Mouse (Mus musculus) urinary bladder, adult 18-20 months (tissue): ENCODE measurements around the gene Zc3h14.

Source experiments
- DNase-seq, 2 experiments: peaks; one replicate each; pipeline ENCODE4 v3.0.0; 2022; ENCODE audit warnings: low spot score in 2 of 2, mixed read lengths in 2 of 2

Gene Zc3h14

DNA sequence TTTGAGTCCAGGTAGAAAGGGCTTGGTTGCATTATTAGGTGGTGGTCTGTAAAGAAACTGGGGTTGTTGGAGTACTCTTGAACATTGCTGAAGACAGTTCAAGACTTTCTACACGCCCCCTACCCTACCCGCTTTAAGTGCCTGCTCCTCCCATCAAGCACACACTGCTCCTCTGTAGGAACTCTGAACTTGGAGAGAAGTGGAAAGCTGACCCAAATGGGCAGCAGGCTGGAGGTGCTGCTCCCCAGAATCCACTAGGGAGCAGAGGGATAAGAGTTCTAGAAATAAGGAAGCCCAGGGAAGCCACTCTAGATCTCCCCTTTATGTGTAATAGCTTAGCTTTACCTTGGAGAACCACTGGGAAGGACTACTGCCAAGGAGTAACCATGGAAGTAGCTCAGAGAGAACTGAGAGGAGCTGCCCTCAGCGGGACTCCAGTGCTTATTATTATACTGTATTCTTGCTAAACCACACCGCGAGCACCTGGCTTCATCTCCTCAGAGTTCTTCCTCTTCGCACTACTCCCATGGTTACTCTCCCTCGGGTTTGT lies 8.9 kb upstream of the Zc3h14 start:
- no peak for DNase-seq

- no peak for DNase-seq
Observed at GRCm38 (mm10) chr12:98741011-98741501, 5.7 kb upstream of the Zc3h14 start.

DNA sequence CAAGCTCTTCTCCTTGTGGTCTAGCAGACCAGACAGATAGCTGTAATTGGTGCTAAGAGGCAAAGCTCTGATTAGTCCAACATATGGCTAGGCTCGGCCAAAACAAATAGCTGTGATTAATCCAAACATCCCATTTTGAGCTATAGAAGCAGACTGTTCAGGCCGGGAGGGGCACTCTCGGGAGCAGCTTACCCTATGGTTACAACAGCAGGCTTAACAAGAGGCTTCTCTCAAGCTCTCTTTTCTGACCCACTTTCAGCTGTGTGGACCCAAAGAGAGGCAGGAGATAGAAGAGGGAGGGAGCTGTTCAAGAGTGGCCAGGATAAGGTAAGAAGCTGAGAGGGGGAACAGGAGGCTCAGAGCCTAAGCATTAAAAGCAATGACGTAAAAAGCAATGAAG lies 1.1 kb upstream of the Zc3h14 start:
- DNase-seq = no peak

DNA sequence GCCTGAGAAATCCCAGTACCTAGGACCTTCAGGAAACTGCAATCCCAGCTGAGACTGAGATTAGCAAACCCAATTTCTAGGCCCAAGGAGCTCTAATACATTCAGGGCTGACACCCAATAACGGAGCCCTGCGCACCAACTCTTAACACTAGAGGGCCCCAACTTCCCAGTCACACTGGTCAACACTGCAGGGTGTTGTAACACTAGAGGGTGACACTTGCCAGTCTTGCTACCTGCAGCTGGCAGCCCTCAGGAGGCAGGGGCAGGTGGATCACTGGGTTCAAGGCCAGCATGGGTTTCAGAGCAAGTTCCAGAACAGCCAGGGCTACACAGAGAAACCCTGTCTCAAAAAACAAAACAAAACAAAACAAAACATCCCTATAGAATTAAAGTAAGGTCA lies 633 bp upstream of the Zc3h14 start:
- DNase-seq = peak in 1 of 2 experiments; percentile 36

DNA sequence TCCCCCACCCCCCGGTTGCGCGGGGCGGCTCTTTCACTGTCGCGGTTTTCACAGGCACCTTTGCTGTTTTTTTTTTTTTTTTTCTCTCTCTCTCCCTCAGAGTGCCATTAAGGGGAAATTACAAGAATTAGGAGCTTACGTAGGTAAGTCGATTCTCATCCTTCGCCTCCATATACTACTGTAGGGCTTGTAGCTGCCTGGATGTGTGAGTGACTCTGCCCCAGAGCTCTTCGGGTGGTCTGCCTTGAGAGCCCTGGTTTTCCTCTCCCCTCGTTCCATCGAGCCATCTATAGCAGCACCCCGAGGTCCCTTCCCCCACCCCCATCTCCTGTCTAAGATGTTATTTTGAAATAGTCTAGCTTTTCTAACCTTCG lies 603 bp downstream of the Zc3h14 start:
- no peak for DNase-seq

GRCm38 (mm10) chr12:98757636-98758035 lies 10.9 kb downstream of the Zc3h14 start:
- no peak for DNase-seq

DNA sequence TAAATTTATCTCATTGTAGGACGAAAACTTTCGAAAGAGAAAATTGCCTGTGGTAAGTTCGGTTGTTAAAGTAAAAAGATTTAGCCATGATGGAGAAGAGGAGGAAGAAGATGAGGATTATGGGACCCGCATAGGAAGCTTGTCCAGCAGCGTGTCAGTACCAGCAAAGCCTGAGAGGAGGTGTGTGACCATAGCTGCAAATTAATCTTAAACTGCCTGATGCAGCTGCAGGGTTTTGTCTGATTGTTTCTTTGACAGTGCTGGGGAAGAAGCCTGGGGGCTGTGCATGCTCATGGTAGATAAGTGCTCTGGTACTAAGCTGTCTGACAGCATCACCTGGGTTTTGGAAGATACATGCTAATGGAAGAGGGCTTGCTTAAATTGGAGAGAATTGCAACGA lies 12.9 kb downstream of the Zc3h14 start:
- DNase-seq = no peak

GRCm38 (mm10) chr12:98766241-98766640 lies 19.5 kb downstream of the Zc3h14 start:
- DNase-seq = no peak

DNA sequence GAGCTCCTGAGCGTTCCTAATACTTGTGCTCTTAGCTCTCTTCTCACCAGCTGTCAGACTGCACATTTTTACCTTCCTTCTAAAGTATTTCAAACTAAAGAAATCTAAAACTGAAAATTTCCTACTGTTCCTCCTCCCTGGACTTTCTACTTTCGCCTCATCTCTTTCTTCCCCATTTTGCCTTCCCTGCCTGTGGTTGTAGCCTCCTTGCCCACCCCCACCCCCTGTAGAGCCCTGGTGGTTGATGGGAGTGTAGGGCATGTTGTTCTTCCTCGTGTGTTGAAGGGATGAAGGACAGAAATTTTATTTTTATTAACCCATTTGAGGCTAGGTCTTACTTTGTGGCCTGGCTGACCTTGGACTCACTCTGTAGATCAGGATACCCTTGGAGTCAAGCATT lies 30.7 kb downstream of the Zc3h14 start:
- DNase-seq = no peak

DNA sequence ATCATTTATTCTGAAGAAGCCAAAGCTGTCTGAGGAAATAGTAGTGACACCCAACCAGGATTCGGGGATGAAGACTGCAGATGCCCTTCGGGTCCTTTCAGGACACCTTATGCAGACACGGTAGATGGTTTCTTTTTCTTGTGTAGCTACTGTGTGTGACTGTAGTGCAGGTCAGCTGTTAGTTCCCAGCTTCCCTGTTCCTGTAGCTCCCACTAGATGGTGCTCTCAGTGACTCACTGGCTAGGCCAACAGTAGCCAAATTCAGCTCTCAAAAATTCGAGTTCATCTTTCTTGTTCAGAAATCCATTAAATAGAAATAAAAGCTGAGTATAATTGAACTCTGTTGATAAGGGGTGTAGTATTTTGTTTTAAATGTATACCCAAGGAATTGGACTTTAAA lies 32.4 kb downstream of the Zc3h14 start:
- no peak for DNase-seq

DNA sequence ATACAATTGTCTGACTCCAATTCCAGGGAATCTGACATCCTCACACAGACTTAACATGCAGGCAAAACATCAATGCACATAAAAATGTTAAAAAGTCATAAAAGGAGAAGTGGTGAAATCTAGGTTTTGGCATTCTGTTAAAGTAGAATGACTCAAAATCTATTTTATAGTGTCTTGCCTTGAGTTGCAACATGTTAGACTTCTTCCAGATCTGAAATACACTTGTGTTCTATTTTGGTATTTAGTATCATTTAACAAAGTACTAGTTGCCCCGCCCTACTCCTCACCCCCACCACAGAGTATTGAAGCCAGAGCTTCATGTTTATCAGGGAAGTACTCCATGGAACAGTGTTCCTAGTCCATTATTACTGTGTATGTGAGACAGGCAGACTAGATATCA lies 37.5 kb downstream of the Zc3h14 start:
- no peak for DNase-seq

DNA sequence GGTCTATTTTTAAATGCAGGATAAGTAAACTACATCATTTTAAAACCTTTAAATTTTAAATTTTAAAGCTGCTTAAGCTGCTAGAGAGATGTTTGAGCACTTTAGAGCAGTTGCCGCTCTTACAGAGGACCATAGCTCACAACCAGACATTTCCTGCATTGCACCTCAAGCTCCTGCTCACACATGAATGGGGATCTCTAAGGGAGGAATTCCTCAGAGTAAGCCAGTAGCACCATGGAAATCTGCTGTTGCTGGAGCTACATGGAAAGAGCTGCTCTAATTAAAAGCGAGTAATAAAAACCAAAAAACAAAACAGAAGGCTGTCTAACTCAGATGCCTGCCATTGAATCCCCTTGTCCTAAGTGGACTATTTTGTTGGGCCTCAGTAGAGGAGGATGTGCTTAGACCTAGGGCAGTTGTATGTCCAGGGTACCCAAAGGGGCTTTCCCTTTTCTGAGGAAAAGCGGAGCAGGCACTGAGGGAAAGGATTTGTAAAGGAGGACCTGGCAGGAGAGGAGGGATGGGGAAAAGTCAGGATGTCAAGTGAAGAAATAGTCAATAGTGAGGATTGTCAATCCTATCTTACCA lies 49.1 kb downstream of the Zc3h14 start:
- DNase-seq = no peak

DNA sequence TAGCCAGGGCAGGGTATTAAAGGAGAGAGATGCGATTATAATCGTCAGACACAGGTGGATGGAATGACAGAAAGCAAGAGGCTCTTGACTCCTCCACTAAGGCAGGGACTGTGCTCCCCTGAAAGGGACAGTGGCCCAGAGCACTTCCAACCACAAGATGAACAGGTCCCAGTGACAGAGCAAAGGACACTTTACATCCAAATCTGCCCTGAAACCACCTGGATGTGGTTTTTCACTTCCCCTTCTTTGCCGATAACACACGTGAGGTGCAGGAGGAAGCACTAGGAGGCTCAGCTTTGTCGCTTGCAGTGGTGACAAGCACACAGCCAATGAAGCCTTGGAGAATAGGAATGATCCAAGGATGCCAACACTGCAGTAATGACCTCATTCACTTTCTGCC lies 53.6 kb downstream of the Zc3h14 start:
- no peak for DNase-seq

GRCm38 (mm10) chr12:98802245-98802644 lies 55.5 kb downstream of the Zc3h14 start:
- DNase-seq = no peak

DNA sequence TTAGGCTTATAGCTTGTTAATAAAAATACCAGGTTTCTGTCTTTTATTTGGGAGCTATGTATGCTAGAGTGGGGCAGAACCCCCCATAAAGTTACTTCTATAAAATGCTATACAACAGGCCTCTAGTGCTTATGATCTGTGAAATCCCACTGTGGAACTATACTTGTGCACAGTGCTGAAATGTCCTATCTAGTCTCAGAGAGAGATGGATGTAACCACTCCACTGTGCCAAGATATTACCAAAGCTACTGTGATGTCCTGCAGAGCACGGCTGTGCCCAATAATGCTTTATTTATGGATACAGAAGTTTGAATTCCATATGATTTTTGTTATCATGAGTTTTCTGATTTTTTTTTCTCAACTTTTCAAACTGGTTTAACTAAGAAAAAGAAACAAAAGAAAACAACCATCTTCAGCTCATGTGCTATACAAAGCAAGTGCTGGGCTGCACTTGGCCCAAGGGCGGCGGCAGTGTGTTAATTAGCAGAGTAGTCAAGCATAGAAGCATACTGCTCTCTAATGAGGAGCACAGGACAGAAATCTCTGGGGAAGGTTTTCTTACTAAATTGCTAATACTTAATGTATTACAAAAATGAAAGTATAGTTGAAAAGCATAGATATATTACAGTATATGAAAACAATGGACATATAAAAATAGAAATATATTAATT lies 57.4 kb downstream of the Zc3h14 start:
- DNase-seq = no peak

- DNase-seq = no peak
Observed at GRCm38 (mm10) chr12:98820781-98821180, 74.0 kb downstream of the Zc3h14 start.

DNA sequence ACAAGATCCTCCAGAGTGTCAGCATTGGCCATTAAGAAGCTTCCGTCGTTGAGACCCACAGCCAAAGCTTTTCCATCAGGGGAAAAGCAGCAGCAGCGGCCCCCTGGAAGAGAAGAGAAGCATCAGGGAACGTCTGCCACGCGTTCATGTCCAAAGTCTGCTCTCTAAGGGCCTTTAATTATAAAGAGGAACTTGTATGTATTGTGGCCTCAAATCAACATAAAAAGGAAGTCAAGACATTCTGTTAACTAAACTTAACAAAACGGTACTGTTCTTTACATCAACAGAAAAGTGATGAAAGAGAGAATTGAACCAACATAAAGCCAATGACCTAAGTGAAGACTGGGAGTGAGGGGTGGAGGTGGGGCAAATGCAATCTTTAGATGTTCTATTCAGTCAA lies 84.4 kb downstream of the Zc3h14 start:
- DNase-seq = no peak

- no peak for DNase-seq
Observed at GRCm38 (mm10) chr12:98832929-98833598, 86.3 kb downstream of the Zc3h14 start.

DNA sequence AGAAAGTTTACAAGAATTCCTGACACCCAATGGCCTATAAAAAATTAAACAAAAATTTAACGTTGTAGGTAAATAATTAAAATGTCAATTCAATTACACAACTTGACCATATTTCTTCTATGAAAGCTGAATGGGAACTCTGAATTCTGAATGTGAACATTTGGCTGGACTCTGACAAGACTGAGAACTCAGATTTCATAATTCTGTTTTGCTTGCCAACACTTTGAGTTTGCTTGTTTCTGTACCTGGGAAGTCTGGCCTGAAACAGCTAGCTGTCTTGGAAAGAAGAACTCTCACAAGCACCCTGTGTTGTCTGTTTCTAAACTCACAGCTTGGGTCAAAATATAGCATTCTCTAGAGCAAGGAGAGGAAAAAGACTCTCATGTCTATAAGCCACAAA lies 87.1 kb downstream of the Zc3h14 start:
- no peak for DNase-seq

GRCm38 (mm10) chr12:98834879-98835278 lies 88.1 kb downstream of the Zc3h14 start:
- no peak for DNase-seq

DNA sequence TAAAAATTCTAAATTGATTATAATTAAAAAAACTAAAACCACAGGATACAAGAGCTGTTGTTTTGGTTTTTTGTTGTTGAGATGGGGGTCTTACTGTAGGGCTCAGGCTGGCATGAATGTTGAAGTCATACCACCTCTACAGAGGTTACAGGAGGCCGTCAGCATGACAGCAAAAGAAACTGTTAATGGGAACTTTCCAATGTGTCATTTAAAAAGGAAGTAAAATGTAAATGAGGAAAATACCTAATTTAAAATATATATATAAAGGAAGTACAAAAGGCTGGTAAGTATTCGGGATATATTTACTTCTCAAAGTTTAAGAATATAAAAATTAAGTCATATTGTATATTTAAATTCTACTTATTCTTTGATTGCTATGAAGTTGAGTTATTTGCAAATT lies 88.7 kb downstream of the Zc3h14 start:
- DNase-seq = no peak
